Mouse (Mus musculus) adrenal gland, postnatal 4 days (tissue): ENCODE results near the gene Polrmt. TPM values are rescaled to one million over a fixed set of nuclear protein-coding genes. Genes with fewer than 3 reads are reported as not detected.
"Not testable (repeated sequence)": the region's sequence is repeated elsewhere in the genome, so short reads cannot be mapped to it uniquely, and the experiment has no call there.

Experiments
- DNase-seq, 2 experiments: peaks; one replicate each; pipeline ENCODE4 v3.0.0; 2021 to 2022; ENCODE audit warnings: low spot score in 2 of 2, mixed read lengths in 2 of 2
- total RNA-seq, 2 experiments: library from RNA; stranded (reverse); gene quantifications; 2 replicates each; pipeline ENCODE4 v1.2.3; 2021

Gene Polrmt
- total RNA-seq, 2 experiments from 2014 or later, result 61.2 to 68.6 TPM

DNA sequence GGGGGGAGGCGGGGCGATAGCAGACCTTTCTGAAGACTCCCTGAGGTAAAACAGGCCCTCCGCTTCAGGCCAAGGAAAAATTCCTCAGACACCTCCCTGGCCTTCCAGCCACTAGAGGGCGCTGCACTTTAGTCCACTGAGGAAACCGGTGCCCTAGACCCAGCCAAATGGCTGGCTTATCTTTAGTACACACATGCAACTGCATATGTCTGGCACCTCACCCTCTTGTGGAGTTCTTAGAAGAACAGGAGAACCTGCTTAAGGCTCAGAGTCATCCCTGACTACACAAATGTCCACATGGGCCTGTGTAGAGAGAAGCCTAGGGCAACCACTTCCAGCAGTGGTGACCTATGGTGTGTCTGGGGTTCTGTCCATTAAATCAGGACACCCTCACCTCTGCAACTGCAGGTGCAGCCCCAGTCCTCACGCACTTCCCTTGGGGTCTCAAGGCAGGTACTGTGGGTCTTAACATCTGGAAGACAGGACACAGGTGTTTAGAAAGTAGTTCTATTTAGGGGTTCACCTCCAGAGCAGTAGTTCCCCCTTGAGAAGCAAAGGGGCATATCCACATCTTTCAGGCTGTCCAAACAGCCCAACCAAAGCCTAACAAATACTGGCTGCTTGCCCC is 33.8 kb downstream of the Polrmt start:
- peak; percentile 73 to 80 for DNase-seq

DNA sequence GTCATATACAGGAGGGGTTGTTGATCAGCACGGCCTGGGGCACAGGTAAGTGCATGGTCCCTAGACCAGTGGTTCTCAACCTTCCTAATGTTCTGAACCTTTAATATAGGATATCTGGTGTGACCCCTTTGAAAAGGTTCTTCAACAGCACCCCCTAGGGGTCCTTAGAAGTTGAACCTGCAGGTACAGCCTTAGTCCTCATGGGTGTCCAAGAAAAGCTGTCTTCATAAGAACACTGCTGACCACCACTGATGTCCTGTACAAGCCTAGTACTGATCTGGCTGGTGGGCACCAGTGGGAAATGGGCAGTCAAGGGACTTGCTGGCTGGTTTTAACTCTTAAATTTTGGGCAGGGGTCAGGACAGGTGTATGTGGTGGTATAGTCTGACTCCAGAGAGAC is 34.4 kb downstream of the Polrmt start:
- DNase-seq, result no peak

DNA sequence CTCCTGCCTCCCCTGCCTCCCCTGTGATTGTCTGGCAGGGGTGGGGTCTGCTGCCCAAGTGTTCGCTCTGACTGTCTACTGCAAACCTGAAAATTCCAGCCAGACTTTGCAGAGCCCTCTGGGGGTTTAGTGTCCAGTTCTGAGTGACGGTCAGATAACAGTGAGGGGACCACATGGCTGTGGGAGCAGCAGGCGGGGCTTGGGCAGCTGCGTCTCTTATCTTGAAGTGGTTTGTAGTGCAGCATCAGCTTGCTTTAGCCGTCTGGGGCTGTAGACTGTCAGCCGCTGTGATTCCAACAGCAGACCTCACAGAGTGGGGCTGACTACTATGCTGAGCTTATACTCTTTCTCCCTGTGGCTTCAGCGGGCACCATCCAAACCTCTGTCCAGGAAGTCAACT is 37.1 kb downstream of the Polrmt start:
- no peak for DNase-seq

DNA sequence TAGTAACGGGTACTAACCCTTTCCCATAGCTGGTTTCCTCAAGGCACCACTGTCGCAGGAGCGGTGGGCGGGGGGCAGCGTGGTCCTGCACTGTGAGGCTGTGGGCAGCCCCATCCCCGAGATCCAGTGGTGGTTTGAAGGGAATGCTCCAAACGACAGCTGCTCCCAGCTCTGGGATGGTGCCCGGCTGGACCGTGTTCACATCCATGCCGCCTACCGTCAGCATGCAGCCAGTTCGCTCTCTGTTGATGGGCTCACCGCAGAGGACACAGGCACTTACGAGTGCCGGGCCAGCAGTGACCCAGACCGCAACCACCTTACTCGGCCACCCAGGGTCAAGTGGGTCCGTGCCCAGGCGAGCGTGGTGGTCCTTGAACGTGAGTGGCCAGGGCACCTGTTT is 37.7 kb downstream of the Polrmt start:
- no peak for DNase-seq

DNA sequence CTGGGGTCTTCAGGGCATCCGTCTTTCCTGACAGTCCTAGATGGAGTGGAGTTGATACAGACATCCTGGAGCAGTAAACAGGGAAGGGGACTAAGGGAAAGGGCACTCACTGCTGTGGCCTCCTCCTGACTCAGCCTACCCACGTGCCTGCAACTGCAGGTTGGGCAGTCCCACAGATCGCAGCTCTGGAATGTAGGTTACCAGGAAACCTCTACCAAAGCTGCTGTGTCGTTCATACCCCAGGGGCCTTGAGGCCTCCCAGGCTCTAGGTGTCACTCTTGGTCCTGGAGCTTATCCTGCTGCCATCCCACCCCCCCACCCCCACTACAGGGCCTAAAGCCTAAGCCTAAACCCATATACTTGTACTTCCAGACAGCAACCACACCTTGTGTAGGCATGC is 38.6 kb downstream of the Polrmt start:
- DNase-seq, result no peak

DNA sequence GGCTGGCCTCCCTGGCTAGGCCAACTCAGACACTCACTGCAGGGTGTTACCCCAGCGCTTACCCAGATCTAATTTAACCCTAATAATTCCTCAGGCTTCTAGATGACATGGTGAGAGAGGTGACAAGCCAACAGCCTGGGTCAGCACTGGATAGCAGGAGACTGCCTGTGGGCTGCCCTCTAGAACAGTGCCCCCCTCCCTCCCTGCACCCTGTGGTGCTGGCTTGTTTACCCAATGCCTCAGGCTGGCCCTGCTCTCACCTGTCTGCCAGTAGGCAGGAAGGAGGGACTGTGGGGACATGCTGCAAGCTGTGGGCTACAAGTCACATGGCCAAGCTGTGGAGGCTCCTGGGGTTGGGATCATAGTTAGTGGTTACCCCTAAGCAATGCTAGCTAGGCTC is 39.2 kb downstream of the Polrmt start:
- DNase-seq, result no peak

DNA sequence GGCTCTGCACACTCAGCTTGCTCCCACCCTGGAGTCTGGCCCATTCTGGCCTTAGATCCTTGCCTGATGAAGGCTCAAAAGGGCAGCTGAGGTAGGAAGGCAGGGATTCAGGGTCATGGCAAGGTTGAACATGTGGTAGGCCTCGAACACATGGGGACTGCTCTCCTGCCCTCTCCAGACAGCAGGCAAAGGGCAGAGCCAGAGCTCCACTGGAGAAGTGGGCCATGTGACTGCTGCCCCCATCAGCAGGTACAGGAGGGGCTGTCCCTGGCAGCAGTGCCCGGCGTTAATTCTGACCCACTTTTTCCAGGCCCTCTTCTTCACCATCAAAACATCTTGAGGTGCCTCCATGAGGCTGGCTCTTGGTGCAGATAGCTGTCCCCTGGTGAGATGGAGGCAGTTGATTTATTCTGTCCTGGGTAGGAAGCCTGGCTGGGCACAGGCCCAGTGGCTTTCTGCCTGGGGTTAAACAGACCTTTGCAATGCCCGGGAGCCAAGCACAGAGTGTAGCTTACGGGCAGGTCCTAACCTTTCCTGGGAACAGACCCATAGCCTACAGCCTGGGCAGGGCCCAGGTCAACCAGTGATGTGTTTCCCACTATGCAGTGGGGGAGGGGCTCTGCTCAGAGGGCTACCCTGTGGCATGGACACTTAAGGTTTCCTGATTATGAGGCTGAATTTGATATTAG is 39.8 kb downstream of the Polrmt start:
- no peak for DNase-seq

DNA sequence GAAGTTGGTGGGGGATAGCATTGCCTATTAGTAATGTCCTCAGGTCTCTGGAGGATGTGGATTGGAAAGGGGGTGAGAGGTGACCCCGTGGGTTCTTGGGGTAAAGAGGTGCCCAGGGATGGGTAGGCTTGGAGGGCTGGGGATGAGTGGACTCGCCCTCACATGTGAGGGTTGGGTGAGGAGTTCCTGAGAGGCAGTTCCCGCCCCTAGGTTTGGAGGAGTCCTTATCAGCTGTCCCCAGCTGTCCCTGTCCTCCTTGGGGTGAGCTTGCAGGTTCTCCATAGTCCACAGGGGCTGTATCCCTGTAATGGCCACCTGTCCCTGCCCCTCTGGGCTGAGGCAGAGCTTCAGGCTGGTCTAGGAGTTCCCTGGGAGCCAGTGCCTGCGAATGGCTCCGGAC is 40.4 kb downstream of the Polrmt start:
- no peak for DNase-seq

DNA sequence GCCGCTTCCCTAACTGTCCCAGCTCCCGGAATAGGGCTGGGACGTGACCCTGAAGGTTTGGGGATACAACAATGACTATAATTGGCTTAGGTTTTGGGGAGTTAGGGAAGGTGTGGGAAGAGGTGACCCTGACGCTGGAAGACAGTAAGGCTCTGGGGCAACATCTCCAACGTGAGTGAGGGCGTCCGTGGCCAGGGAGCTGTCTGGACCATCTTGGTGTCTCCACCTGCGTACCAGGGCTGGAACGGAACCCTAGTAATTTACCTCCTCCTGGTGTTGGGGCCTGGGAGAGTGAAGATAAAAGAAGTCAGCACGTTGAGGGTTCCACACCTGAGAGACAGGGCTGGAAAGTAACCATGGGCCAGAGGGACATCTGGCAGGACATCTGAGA is 41.4 kb downstream of the Polrmt start:
- DNase-seq, result no peak

DNA sequence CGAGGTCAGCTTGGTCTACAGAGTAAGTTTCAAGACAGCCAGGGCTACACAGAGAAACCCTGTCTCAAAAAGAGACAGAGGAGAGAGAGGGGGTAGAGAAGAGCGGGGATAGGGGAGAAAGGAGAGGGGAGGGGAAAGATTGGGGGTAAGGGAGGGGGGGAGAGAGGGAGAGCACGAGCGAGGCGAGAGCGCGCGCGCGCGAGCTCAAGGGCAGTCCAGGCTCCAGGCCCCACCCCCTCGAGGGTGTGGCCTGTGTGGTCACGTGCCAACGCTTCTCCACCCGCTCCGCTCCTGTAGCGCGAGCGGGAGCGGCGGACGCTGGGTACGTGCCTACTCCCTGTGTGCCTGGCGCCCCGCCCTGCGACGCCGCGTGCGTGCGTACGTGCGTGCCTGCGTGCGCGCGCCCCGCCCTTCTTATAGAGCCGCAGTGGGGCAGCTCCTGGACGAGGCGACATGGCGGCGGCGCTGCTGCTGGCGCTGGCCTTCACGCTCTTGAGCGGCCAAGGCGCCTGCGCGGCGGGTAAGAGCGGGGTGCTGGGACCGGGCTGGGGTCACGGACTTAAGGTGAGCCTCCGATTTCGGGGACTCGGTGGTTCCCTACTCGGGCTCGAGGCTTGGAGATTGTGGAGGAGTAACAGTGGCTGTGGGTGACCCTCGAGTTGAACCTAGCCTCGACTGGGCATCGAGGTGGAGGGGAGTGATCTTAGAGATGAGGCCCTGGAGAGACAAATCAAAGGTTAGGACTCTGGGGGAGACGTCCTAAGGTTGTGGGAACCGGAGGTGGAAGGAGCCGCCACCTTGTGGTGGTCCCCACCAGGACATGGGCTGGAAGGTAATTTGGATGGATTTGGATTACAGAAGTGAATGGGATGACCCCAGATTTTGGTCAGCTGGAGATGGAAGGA is 42.1 kb downstream of the Polrmt start, which contains the start of gene Bsg:
Gene Bsg, plus strand, starts transcription at position 427 of the 905 bp plus-strand sequence.
- peak; percentile 96 for DNase-seq

DNA sequence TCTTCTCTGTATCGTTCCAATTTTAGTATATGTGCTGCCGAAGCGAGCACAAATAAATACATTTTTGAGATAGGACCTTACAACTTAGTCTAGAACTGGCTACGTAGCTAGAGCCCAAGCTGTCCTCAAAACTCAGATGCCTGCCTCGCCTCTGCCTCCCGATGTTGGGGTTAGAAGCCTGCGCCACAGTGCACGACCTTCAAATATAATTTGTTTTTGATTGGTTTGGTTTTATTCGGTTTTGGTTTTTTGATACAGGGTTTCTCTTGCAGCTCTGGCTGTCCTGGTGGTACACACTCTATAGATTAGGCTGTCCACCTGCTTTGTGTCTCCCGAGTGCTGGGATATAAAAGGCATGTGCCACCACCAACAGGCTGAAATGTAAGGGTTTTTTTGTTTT is 42.8 kb downstream of the Polrmt start:
- no peak for DNase-seq

DNA sequence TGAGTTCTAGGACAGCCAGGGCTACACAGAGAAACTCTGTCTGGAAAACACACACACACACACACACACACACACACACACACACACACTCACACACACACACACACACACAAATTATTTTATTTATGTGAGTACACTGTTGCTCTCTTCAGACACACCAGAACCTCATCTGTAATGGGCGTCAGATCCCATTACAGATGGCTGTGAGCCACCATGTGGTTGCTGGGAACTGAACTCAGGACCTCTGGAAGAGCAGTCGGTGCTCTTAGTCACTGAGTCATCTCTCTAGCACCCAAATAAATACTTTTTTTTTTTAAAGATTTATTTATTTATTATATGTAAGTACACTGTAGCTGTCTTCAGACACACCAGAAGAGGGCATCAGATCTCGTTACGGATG is 43.4 kb downstream of the Polrmt start:
- DNase-seq, result not testable (repeated sequence)

DNA sequence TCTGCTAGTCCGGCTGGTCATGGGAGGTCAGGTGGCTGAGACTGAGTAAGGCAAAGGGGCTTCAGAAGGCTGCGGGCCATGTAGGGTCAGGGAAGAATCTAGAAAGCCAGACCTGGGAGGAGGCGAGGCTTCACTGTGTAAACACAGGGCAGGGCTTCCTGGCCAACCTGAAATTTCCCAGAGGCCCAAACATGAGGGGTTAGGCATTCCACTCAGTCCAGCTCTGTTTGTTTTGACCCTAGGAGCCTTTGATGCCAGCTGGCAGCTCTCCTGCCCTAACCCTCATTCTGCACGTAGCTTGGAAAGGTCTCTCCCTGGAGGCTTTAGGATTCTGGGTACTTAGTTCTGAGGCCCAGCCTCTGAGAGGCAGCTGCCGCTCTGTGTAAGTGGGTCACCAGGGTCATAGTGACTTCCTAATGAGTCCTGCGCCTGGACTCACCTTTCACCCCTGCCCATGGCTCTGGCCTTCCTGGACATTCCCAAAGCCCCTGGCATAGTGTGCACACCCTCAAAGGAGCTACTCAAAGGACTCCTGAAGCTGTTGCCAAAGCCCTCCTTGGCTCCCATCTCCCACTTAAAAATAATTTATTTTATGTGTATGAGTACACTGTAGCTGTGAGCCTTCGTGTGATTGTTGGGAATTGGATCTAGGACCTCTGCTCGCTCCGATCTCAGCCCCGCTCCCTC is 44.8 kb downstream of the Polrmt start:
- no peak for DNase-seq

DNA sequence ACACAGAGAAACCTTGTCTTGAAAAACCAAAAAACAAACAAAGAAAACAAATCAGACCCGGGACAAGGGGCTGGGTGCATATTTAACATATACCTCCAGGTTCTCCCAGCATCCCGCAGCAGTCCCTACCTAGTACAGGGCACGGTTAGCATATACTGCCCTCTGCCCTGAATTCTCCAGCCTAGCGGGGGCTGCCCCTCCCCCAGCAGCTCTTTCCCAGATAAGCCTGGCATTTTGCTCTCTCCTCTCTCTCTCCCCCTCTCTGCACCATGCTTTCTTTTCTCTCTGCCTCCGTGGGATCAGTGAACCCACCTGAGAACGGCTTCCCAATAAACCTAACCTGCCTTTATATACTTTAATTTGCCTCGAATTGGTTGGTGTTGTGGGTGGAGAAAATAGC is 45.7 kb downstream of the Polrmt start:
- no peak for DNase-seq

DNA sequence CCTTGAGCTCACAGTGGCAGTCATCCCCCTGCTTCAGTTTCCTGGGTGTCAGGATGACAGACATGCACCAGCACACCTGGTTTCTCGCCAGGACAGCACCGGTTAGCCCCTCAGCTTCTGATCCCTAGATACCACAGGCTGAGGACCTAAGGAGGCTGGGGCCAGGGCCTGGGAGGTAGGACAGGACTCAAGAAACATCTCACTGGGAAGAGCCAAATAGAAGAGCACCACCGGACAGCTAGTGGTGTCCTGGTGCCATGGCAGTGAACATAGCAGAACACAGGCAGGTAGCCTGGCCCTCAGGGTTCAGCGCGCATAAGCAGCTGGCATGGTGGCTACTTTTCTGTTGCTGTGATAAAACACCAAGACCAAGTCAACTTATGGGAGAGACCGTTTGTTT is 47.9 kb downstream of the Polrmt start:
- DNase-seq, result no peak

DNA sequence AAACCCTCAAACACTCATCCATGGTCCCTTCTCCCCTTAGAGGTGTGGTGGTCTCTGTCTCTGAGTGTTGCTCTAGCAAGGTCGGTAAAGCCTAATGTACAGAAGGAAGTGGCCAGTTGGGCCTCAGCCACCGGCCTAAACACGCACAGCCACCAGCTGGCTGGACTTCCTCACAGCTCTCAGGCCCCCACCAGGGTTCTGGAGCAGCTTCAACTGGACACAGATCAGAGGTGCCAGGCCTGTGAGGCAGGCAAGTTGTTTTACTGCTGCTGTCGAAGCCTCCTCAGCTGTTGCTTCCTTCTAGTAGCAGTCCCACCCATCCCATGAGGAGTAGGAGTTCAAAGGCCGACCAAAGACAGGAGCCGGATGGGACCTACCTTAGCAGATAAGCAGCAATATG is 48.5 kb downstream of the Polrmt start:
- no peak for DNase-seq

DNA sequence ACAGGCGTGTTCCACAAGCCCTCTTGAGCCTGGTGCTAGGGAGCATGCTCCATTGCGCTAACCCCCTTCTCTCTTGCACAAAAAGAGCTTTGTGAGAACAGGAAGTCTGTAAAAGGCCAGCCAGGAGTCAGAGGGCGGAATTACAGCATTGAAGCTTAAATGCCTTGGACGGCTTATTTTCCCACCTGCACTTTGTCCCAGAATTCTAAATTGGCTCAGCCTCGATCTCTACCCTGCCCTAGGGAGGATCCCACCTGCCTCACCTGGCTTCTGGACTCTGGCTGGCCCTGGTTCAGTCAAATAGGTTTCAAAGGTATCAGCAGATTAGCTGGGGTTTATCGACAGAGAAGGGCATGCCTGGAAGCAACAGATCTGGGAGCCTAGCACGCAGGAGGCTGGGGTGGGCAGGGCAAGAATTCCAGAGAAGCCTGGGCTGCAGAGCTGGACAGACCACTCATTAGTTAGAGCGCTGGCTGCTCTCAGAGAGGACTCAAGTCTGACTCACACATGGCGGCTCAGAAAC is 50.2 kb downstream of the Polrmt start:
- no peak for DNase-seq

DNA sequence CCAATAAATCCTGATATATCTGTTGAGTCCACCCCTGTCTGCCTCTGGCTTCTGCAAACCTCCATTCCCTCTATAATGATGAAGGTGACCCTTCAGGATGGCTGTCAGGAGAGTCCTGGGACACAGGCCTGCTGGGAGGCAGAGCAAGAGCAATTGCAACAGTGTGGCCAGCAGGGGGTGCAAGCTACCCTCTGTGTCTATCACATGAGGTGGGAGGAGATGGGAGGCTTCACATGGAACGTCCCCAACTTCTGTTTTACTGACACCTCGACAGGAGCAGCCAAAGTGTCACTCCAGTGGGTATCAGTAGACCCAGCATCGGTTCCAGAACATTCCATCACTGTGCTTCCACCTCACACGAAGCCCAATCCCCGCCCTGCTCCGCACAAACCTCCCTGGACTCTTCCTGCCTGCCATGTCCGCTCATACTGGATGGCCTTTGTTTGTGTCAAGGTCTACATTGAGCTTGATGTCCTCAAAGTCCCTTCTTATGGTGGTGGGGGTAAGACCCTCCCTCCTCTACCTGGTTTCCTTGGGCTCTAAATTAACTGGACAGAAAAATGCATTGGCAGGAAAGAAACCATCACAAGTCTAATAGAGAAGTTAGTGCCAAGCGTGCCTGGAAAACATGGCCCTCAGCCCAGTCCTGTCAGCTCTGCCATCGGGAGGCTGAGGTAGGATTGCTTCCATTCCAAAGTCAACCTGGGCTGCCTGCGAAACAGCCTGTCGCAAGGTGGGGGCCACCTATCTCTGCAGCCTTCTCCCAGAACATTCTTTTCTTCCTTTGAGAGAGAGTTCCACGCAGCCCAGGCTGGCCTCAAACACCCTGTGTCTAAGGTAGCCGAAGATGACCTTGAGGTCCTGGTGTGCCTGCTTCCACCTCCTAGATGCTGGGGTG is 50.9 kb downstream of the Polrmt start:
- peak; percentile 56 to 72 for DNase-seq

DNA sequence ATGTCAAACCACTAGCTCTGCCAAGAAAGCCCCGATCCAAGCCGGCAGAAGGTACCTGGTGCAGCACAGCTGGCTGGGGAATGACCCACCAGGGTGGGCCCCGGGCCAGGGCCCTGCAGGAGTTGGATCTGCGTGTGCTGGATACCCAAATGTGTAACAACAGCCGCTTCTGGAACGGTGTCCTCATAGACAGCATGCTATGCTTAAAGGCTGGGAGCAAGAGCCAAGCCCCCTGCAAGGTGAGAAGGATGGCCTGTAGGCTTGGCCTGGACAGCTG is 52.1 kb downstream of the Polrmt start:
- DNase-seq, result no peak

DNA sequence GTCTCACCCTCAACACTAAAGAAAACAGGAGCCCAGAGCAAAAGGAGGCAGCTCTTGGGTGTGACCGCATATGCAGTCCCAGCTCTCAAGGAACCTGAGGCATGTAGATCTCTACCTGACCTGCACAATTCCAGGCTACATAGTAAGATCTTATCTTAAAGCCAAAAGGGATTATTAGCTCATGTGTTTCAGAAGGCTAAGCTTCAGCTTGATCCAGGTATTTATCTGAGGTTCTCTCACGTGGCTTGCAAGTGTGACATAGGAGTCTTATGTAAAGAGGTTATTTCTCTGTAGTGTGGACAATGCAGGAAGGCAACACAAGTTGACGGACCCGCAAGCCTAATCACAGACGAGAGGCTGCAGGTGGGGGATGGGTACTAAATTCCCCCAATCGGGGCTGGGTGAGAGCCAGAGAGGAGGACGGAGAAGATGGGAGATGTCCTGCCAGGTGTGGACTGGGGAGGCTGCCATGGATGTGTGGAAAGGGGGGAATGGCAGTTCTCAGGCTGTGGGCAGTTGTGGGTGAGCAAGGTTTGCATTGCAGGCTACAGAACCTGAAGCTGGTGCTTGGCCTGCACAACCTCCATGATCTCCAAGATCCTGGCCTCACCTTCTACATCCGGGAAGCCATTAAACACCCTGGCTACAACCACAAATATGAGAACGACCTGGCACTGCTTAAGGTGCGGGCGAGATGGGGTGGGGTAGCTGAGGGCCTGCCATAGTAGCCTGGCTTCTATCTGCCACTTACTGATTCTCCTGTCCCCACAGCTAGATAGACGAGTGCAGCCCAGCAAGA is 52.6 kb downstream of the Polrmt start:
- no peak for DNase-seq
